Mouse (Mus musculus) liver, embryonic 15.5 days (tissue): ENCODE results near the gene Slc22a1. TPM values are rescaled to one million over a fixed set of nuclear protein-coding genes. Genes with fewer than 3 reads are reported as not detected.

ENCODE experiments used
- ATAC-seq: fragments of 200-750 bp; cut with Nextera tagmentation; 2 replicates; pipeline ENCODE4 v1.8.0; 2017; ENCODE audit warnings: moderate number of reproducible peaks, mild to moderate bottlenecking, moderate library complexity; ENCODE audit not compliant: insufficient read depth
- H3K27ac ChIP-seq: fragments of 300-500 bp; sonication (generic); replicated peaks from 2 replicates; pipeline ENCODE4 v1.5.1; 2015; ENCODE audit warnings: mild to moderate bottlenecking, inconsistent platforms
- H3K27me3 ChIP-seq: fragments of 300-500 bp; sonication (generic); 2 replicates; pipeline ENCODE4 v1.6.1; 2015; ENCODE audit warnings: mild to moderate bottlenecking, inconsistent platforms
- H3K36me3 ChIP-seq: fragments of 300-500 bp; sonication (generic); replicated peaks from 2 replicates; pipeline ENCODE4 v1.6.1; 2015; ENCODE audit warnings: moderate library complexity, mild to moderate bottlenecking, inconsistent platforms
- H3K4me1 ChIP-seq: fragments of 300-500 bp; sonication (generic); replicated peaks from 2 replicates; pipeline ENCODE4 v1.6.1; 2015; ENCODE audit warnings: inconsistent platforms
- H3K4me2 ChIP-seq: fragments of 300-500 bp; sonication (generic); 2 replicates; pipeline ENCODE4 v1.6.1; 2015; ENCODE audit warnings: moderate library complexity, mild to moderate bottlenecking, inconsistent platforms
- H3K4me3 ChIP-seq: fragments of 300-500 bp; sonication (generic); replicated peaks from 2 replicates; pipeline ENCODE4 v1.5.1; 2015; ENCODE audit warnings: mild to moderate bottlenecking, inconsistent platforms
- H3K9ac ChIP-seq: fragments of 300-500 bp; sonication (generic); 2 replicates; pipeline ENCODE4 v1.6.1; 2015; ENCODE audit warnings: moderate library complexity, mild to moderate bottlenecking, inconsistent platforms
- H3K9me3 ChIP-seq: fragments of 300-500 bp; sonication (generic); replicated peaks from 2 replicates; pipeline ENCODE4 v1.6.1; 2016; ENCODE audit warnings: inconsistent platforms
- WGBS: fragments of 180-500 bp; shearing (Covaris S2); methylation state at CpG from one replicate; pipeline ENCODE4 v1.1.7; 2015; ENCODE audit warnings: mixed read lengths; ENCODE audit not compliant: insufficient replicate concordance; 5-methylcytosine and 5-hydroxymethylcytosine counted together
- polyA plus RNA-seq: library from polyadenylated mRNA; unstranded; fragments of >200 nt; fragmentation: Nextera tagmentation; extraction: Ambion mirVana; gene quantifications from 2 replicates; pipeline ENCODE4 v1.2.1, GENCODE M21; 2015

The Slc22a1 gene
- polyA plus RNA-seq, 1 experiment from 2014 or later, result 0.05 TPM

GRCm38 (mm10) chr17:12712191-12712590 is 36.6 kb upstream of the Slc22a1 start:
- H3K4me2 ChIP-seq, result no peak overlapping the region
- peaks cover 18% of the 10 kb centered on the region; the same call in 1 of the 2 replicates for H3K4me1 ChIP-seq
- H3K9me3 ChIP-seq, result no peaks in the 10 kb centered on the region
- no peak overlapping the region for H3K4me3 ChIP-seq
- ATAC-seq, result no peak
- H3K27ac ChIP-seq, result no peak overlapping the region
- H3K9ac ChIP-seq, result no peak overlapping the region
- no peaks in the 10 kb centered on the region for H3K27me3 ChIP-seq
- H3K36me3 ChIP-seq, result peaks cover 49% of the 10 kb centered on the region

GRCm38 (mm10) chr17:12710976-12711375 is 35.3 kb upstream of the Slc22a1 start:
- Histone ChIP-seq H3K9ac (no peak overlapping the region), H3K27me3 (no peaks in the 10 kb centered on the region), H3K4me3 (no peak overlapping the region), H3K36me3 (peaks cover 37% of the 10 kb centered on the region), H3K4me1 (peaks cover 18% of the 10 kb centered on the region; the same call in 1 of the 2 replicates), H3K27ac (no peak overlapping the region), H3K9me3 (no peaks in the 10 kb centered on the region), H3K4me2 (no peak overlapping the region)
- ATAC-seq, result no peak
- 69% methylated on average over 2 of the region's 2 CpGs for WGBS

GRCm38 (mm10) chr17:12710050-12710780 is 34.6 kb upstream of the Slc22a1 start:
- Histone ChIP-seq H3K4me3 (no peak overlapping the region), H3K9ac (no peak overlapping the region), H3K27me3 (no peaks in the 10 kb centered on the region), H3K27ac (no peak overlapping the region), H3K4me1 (peaks cover 14% of the 10 kb centered on the region; the same call in 1 of the 2 replicates), H3K9me3 (no peaks in the 10 kb centered on the region), H3K4me2 (no peak overlapping the region), H3K36me3 (peaks cover 31% of the 10 kb centered on the region)
- ATAC-seq, result no peak
- WGBS, result 49% methylated on average over 13 of the region's 13 CpGs

- no peak overlapping the region for H3K4me3 ChIP-seq
- no peaks in the 10 kb centered on the region for H3K9me3 ChIP-seq
- H3K4me2 ChIP-seq, result no peak overlapping the region
- no peak overlapping the region for H3K27ac ChIP-seq
- no peak overlapping the region for H3K9ac ChIP-seq
- no peaks in the 10 kb centered on the region for H3K4me1 ChIP-seq
- no peak for ATAC-seq
- H3K27me3 ChIP-seq, result no peaks in the 10 kb centered on the region
- peaks cover 38% of the 10 kb centered on the region for H3K36me3 ChIP-seq
- 63% methylated on average over 3 of the region's 3 CpGs for WGBS
Observed at GRCm38 (mm10) chr17:12708398-12708797, 32.8 kb upstream of the Slc22a1 start.

GRCm38 (mm10) chr17:12706590-12707049 is 31.0 kb upstream of the Slc22a1 start:
- H3K27ac ChIP-seq, result no peak overlapping the region
- H3K4me2 ChIP-seq, result no peak overlapping the region
- no peaks in the 10 kb centered on the region for H3K4me1 ChIP-seq
- no peaks in the 10 kb centered on the region for H3K9me3 ChIP-seq
- H3K4me3 ChIP-seq, result no peak overlapping the region
- H3K27me3 ChIP-seq, result no peaks in the 10 kb centered on the region
- H3K9ac ChIP-seq, result no peak overlapping the region
- WGBS, result 76% methylated on average over 10 of the region's 10 CpGs
- no peak for ATAC-seq
- H3K36me3 ChIP-seq, result peaks cover 51% of the 10 kb centered on the region

GRCm38 (mm10) chr17:12702901-12703300 is 27.3 kb upstream of the Slc22a1 start:
- no peak overlapping the region for H3K27ac ChIP-seq
- H3K4me2 ChIP-seq, result no peak overlapping the region
- no peak overlapping the region for H3K4me3 ChIP-seq
- no peak for ATAC-seq
- H3K9ac ChIP-seq, result no peak overlapping the region
- H3K9me3 ChIP-seq, result no peaks in the 10 kb centered on the region
- H3K36me3 ChIP-seq, result peaks cover 59% of the 10 kb centered on the region
- no peaks in the 10 kb centered on the region for H3K4me1 ChIP-seq
- no peaks in the 10 kb centered on the region for H3K27me3 ChIP-seq
- 66% methylated on average over 5 of the region's 5 CpGs for WGBS

- H3K9me3 ChIP-seq, result no peaks in the 10 kb centered on the region
- H3K4me1 ChIP-seq, result no peaks in the 10 kb centered on the region
- no peak overlapping the region for H3K9ac ChIP-seq
- no peak for ATAC-seq
- no peaks in the 10 kb centered on the region for H3K27me3 ChIP-seq
- H3K27ac ChIP-seq, result no peak overlapping the region
- whole genome bisulfite sequencing, result 81% methylated on average over 6 of the region's 6 CpGs
- peaks cover 75% of the 10 kb centered on the region for H3K36me3 ChIP-seq
- H3K4me3 ChIP-seq, result no peak overlapping the region
- no peak overlapping the region for H3K4me2 ChIP-seq
Observed at GRCm38 (mm10) chr17:12700373-12700772, 24.7 kb upstream of the Slc22a1 start.

- Histone ChIP-seq H3K27ac (no peak overlapping the region), H3K4me3 (no peak overlapping the region), H3K36me3 (peaks cover 76% of the 10 kb centered on the region), H3K9ac (no peak overlapping the region), H3K9me3 (no peaks in the 10 kb centered on the region), H3K27me3 (no peaks in the 10 kb centered on the region), H3K4me2 (no peak overlapping the region), H3K4me1 (no peaks in the 10 kb centered on the region)
- WGBS, result 69% methylated on average over 7 of the region's 7 CpGs
- no peak for ATAC-seq
Observed at GRCm38 (mm10) chr17:12691899-12692298, 16.3 kb upstream of the Slc22a1 start.

- Histone ChIP-seq H3K36me3 (peaks cover 78% of the 10 kb centered on the region), H3K9me3 (no peaks in the 10 kb centered on the region), H3K9ac (no peak overlapping the region), H3K27ac (no peak overlapping the region), H3K4me2 (no peak overlapping the region), H3K4me3 (no peak overlapping the region), H3K27me3 (no peaks in the 10 kb centered on the region), H3K4me1 (no peaks in the 10 kb centered on the region)
- no peak for ATAC-seq
- WGBS, result 55% methylated on average over 3 of the region's 3 CpGs
Observed at GRCm38 (mm10) chr17:12689537-12689936, 13.9 kb upstream of the Slc22a1 start.

- no peak for ATAC-seq
- Histone ChIP-seq H3K4me1 (no peaks in the 10 kb centered on the region), H3K9ac (no peak overlapping the region), H3K36me3 (peaks cover 80% of the 10 kb centered on the region), H3K9me3 (no peaks in the 10 kb centered on the region), H3K4me3 (no peak overlapping the region), H3K27ac (no peak overlapping the region), H3K4me2 (no peak overlapping the region), H3K27me3 (no peaks in the 10 kb centered on the region)
- WGBS, result 84% methylated on average over 20 of the region's 20 CpGs
Observed at GRCm38 (mm10) chr17:12688427-12689110, 12.9 kb upstream of the Slc22a1 start.

GRCm38 (mm10) chr17:12684928-12685624 is 9.4 kb upstream of the Slc22a1 start:
- WGBS, result 66% methylated on average over 7 of the region's 7 CpGs
- H3K4me2 ChIP-seq, result no peak overlapping the region
- no peak overlapping the region for H3K4me3 ChIP-seq
- no peaks in the 10 kb centered on the region for H3K27me3 ChIP-seq
- H3K9ac ChIP-seq, result no peak overlapping the region
- H3K9me3 ChIP-seq, result no peaks in the 10 kb centered on the region
- no peaks in the 10 kb centered on the region for H3K4me1 ChIP-seq
- H3K27ac ChIP-seq, result no peak overlapping the region
- no peak for ATAC-seq
- H3K36me3 ChIP-seq, result peaks cover 51% of the 10 kb centered on the region
